Mouse (Mus musculus) kidney, postnatal 0 days (tissue): ENCODE measurements at regions not wholly inside any gene's neighbourhood (a gene's known extent, or its start where the extent isn't known, plus 50 kb on each side); places are given as distances from the start of the nearest gene placed in this dataset.
"Not testable (repeated sequence)": the region's sequence is repeated elsewhere in the genome, so short reads cannot be mapped to it uniquely, and the experiment has no call there.

Experiments used
- ATAC-seq: fragments of 200-750 bp; cut with Nextera tagmentation; replicated peaks from 2 replicates; pipeline ENCODE4 v1.8.0; 2017; ENCODE audit warnings: low read depth, moderate number of reproducible peaks, moderate TSS enrichment, moderate library complexity; ENCODE audit not compliant: low FRiP score
- DNase-seq: peaks from one replicate; pipeline ENCODE4 v3.0.0-alpha.2; 2016; ENCODE audit warnings: low spot score
- H3K27ac ChIP-seq: fragments of 300-500 bp; sonication (generic); 2 replicates; pipeline ENCODE4 v1.5.1; 2014; ENCODE audit warnings: mild to moderate bottlenecking
- H3K27me3 ChIP-seq: fragments of 300-500 bp; sonication (generic); 2 replicates; pipeline ENCODE4 v1.6.1; 2014; ENCODE audit warnings: low read length, mixed read lengths; ENCODE audit not compliant: insufficient read depth
- H3K36me3 ChIP-seq: fragments of 300-500 bp; sonication (generic); 2 replicates; pipeline ENCODE4 v1.6.1; 2014; ENCODE audit warnings: low read length, mixed read lengths; ENCODE audit not compliant: insufficient read depth
- H3K4me1 ChIP-seq: fragments of 300-500 bp; sonication (generic); replicated peaks from 2 replicates; pipeline ENCODE4 v1.6.1; 2014; ENCODE audit warnings: antibody characterized with exemption, low read length, mixed read lengths; ENCODE audit not compliant: insufficient read depth
- H3K4me2 ChIP-seq: fragments of 300-500 bp; sonication (generic); 2 replicates; pipeline ENCODE4 v1.6.1; 2014; ENCODE audit warnings: mild to moderate bottlenecking, low read length, moderate library complexity, mixed read lengths
- H3K4me3 ChIP-seq: fragments of 300-500 bp; sonication (generic); replicated peaks from 2 replicates; pipeline ENCODE4 v1.5.1; 2014; ENCODE audit warnings: low read depth, low read length
- H3K9ac ChIP-seq: fragments of 300-500 bp; sonication (generic); 2 replicates; pipeline ENCODE4 v1.6.1; 2014; ENCODE audit warnings: low read depth, low read length
- H3K9me3 ChIP-seq: fragments of 300-500 bp; sonication (generic); replicated peaks from 2 replicates; pipeline ENCODE4 v1.6.1; 2016; ENCODE audit warnings: low read length, inconsistent platforms, mixed read lengths
- CTCF ChIP-seq: IDR thresholded peaks from 2 replicates; pipeline ENCODE4 v1.5.1; 2016; ENCODE audit warnings: antibody characterized with exemption, low read depth, mild to moderate bottlenecking, moderate library complexity
- WGBS: fragments of 180-500 bp; shearing (Covaris S2); extraction: QIAGEN DNeasy Blood & Tissue Kit; methylation state at CpG from one replicate; pipeline ENCODE4 v1.1.7; 2014; 5-methylcytosine and 5-hydroxymethylcytosine counted together

DNA sequence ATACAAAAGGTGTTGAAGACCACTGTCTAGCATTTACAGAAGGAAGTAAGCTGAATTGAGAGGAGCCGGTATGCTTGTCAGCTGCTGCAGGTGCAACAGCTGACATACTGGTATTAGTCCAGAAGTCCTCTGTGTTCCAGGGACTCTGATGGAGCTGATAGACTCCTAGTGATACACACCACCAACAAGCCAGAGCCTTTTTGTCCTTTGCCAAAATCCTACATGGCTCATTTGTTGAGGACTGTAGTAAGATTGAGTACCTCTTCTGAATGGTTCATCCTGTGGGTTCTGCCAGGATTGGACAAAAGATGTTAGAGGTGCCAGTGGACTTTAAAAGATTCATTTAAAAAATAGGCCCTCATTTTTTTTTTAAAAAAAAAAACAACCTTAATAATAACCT, 129.4 kb upstream of the Tmem185a start:
- Histone ChIP-seq H3K4me2 (no peak overlapping the region), H3K4me1 (no peaks in the 10 kb centered on the region), H3K27me3 (no peaks in the 10 kb centered on the region), H3K4me3 (no peak overlapping the region), H3K27ac (no peak overlapping the region), H3K9ac (no peak overlapping the region), H3K36me3 (no peaks in the 10 kb centered on the region), H3K9me3 (no peaks in the 10 kb centered on the region)
- 83% methylated on average over 1 of the region's 1 CpGs for WGBS
- ATAC-seq, result no peak
- DNase-seq, result no peak
- TF ChIP-seq CTCF, result no peak

DNA sequence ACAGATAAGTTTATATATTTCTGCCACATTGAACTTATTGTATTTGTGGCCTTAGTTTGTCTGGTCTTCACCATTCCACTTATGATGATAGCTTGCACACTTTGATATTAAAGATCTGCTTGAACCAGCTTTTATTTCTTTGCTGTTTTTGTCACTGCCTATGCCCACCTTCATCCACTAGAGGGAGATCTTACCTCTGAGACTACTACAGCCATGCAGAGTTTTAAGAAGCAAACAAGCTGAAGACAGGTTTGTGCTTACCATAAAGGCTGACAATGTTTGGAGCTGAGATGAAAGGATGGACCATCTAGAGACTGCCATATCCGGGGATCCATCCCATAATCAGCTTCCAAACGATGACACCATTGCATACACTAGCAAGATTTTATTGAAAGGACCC, 105.4 kb upstream of the Tmem185a start:
- not testable (repeated sequence) for H3K9me3 ChIP-seq, H3K36me3 ChIP-seq, H3K4me3 ChIP-seq, ATAC-seq, H3K4me2 ChIP-seq, H3K27ac ChIP-seq, H3K27me3 ChIP-seq, H3K4me1 ChIP-seq, H3K9ac ChIP-seq
- WGBS, result 20% methylated on average over 2 of the region's 2 CpGs
- peak; percentile 78 for TF ChIP-seq CTCF
- DNase-seq, result peak; percentile 63

DNA sequence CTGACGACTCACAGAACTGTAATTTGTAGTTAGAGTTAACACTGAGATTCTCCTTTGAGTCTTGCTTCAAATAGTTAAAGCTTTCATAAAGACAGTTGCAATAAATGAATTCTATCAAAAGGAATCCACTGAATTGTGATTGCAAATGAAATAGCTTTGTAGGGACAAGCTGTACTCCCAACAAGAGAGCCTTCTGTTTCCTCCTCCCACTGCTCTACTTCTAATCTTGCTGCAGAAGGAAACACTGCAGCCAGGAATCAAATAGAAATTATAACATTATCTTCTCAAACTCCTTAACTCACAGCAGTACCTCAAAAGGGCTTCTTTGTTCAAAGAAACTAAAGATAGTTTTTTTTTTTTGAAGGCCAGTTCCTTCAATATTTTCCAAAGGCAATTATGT, 103.2 kb upstream of the Tmem185a start:
- ATAC-seq (no peak), DNase-seq (no peak)
- Histone ChIP-seq H3K27me3 (no peaks in the 10 kb centered on the region), H3K27ac (no peak overlapping the region), H3K9ac (no peak overlapping the region), H3K4me3 (no peak overlapping the region), H3K4me1 (no peaks in the 10 kb centered on the region), H3K4me2 (no peak overlapping the region), H3K36me3 (no peaks in the 10 kb centered on the region), H3K9me3 (no peaks in the 10 kb centered on the region)
- 55% methylated on average over 1 of the region's 1 CpGs for WGBS
- no peak for TF ChIP-seq CTCF

DNA sequence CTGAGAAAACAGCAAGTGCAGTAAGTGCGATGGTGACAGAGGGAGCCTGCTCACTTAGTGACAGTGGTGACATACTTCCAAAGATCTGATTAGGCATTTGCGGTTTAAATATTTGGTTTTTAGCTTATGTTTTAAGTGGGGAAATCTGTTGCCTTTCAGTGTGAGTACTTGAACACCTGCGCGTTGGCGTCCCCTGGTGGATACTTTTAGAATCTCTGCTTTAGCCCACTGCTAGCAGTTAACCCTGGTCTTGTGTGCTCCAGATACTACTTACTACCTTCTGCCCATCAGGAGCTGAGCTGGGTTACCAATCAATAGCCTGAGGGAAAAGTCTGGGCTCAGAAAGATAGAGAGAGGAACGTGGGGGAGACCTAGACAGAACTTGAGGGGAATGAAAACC, 97.3 kb upstream of the Tmem185a start:
- not testable (repeated sequence) for H3K27ac ChIP-seq, ATAC-seq, H3K4me1 ChIP-seq, H3K4me3 ChIP-seq, H3K9ac ChIP-seq, H3K36me3 ChIP-seq, H3K4me2 ChIP-seq, H3K27me3 ChIP-seq, DNase-seq, H3K9me3 ChIP-seq
- WGBS, result 54% methylated on average over 1 of the region's 6 CpGs

DNA sequence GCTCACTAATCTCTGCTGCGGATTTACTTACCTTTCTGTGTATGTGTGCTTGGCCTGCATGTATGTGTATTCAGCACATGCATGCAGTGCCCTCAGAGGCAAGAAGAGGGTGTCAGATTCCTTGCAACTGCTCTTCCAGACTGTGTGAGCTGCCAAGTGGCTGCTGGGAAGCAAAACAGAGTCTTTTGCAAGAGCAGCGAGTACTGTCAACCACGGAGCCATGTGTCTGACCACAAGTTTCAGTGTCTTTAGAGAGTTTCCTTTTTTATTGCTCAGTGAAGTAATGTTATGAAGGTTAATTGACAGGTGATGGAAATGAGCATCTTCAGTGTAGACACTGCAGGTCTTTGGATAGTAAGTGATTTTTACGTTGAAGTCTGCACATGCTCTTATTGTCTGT, 93.6 kb upstream of the Tmem185a start:
- H3K4me2 ChIP-seq, H3K36me3 ChIP-seq, H3K27ac ChIP-seq, H3K4me3 ChIP-seq, H3K27me3 ChIP-seq, H3K4me1 ChIP-seq, ATAC-seq, H3K9me3 ChIP-seq, DNase-seq, H3K9ac ChIP-seq: not testable (repeated sequence)
- WGBS, result 75% methylated on average over 3 of the region's 4 CpGs

DNA sequence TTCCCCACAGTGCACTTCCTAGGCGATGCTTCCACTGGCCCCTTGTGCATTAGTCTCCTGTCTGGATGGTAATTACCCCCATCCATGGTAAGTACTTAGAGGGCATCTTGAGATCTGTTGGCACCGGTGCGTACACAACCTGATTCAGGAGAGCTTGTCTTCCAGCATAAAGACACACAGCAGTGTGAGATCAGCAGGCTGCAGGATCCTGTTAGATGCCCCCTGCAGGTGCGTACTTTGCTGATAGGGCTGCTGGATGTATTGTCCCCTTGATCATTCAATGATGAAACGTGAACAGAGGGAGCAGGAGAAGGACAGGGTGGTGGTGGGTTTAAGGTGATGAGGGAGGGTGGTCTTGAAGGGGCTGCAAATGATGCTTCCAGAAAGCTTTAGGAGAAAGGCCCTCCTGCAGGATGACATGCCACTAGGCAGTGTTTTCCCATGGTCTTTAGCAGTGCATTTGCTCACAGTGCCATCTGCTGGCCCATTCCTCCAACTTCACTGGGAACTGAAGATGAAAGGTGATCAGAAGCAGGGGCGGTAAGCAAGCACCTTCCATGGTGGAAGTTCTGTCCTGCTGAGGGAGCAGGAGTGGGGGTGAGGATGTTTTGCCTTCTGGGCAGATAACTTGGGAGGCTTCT, 92.5 kb upstream of the Tmem185a start:
- 51% methylated on average over 5 of the region's 6 CpGs for WGBS
- not testable (repeated sequence) for H3K4me3 ChIP-seq, DNase-seq, H3K27ac ChIP-seq, H3K9ac ChIP-seq, H3K4me1 ChIP-seq, H3K4me2 ChIP-seq, H3K36me3 ChIP-seq, H3K27me3 ChIP-seq, H3K9me3 ChIP-seq
- peak; percentile 21; the same call in 1 of the 2 replicates for ATAC-seq
- peak; percentile 32 for TF ChIP-seq CTCF
